Mouse (Mus musculus) gastrocnemius, postnatal 36 days (tissue): ENCODE measurements around the gene Ecm1. TPM values are rescaled to one million over a fixed set of nuclear protein-coding genes. Genes with fewer than 3 reads are reported as not detected.
"Not testable (repeated sequence)": the region's sequence is repeated elsewhere in the genome, so short reads cannot be mapped to it uniquely, and the experiment has no call there.

Experiments used
- DNase-seq, 2 experiments: peaks; one replicate each; pipeline ENCODE4 v3.0.0; 2022
- intact Hi-C: fragments of 180-260 bp; cut with DNase I; formaldehyde crosslinking; loops from one replicate; pipeline ENCODE4 v1.15.1; 2025
- microRNA-seq, 2 experiments: library from miRNA; unstranded; fragments of <30 nt; microRNA quantifications; one replicate each; pipeline ENCODE4 v1.2.0; 2021
- total RNA-seq, 2 experiments: library from RNA; stranded (reverse); gene quantifications; 2 replicates each; pipeline ENCODE4 v1.2.3; 2021

Ecm1 gene
- total RNA-seq, 2 experiments from 2014 or later, result 14.3 to 28.4 TPM

- DNase-seq, result no peak
Observed at GRCm38 (mm10) chr3:95693821-95694807, 45.3 kb downstream of the Ecm1 start.

GRCm38 (mm10) chr3:95692677-95693076 lies 46.7 kb downstream of the Ecm1 start:
- intact Hi-C loops, result no loop called here
- peak in 1 of 2 experiments; percentile 7 for DNase-seq

More at GRCm38 (mm10) chr3:95693821-95694807, 45.3 kb downstream of the Ecm1 start:
- intact Hi-C loops, result no loop called here

- intact Hi-C loops, result not testable (repeated sequence)
Observed at GRCm38 (mm10) chr3:95690552-95690951, 48.8 kb downstream of the Ecm1 start.

GRCm38 (mm10) chr3:95689940-95690339 lies 49.4 kb downstream of the Ecm1 start:
- DNase-seq, result no peak
- intact Hi-C loops, result no loop called here

More at GRCm38 (mm10) chr3:95690552-95690951, 48.8 kb downstream of the Ecm1 start:
- DNase-seq, result not testable (repeated sequence)

- no peak for DNase-seq
Observed at GRCm38 (mm10) chr3:95689171-95689915, 50.0 kb downstream of the Ecm1 start.

GRCm38 (mm10) chr3:95687524-95688421 lies 51.6 kb downstream of the Ecm1 start, which contains the start of gene Adamtsl4:
TSS of gene Adamtsl4 (minus strand) at chr3:95687917.
- intact Hi-C loops, result no loop called here
- DNase-seq, result peak; percentile 76 to 82

More at GRCm38 (mm10) chr3:95689171-95689915, 50.0 kb downstream of the Ecm1 start:
- intact Hi-C loops, result no loop called here

GRCm38 (mm10) chr3:95687168-95687523 lies 52.2 kb downstream of the Ecm1 start:
- no peak for DNase-seq
- intact Hi-C loops, result no loop called here

GRCm38 (mm10) chr3:95686492-95687167 lies 52.7 kb downstream of the Ecm1 start:
- intact Hi-C loops, result no loop called here
- DNase-seq, result no peak

- no peak for DNase-seq
- intact Hi-C loops, result no loop called here
Observed at GRCm38 (mm10) chr3:95685701-95686100, 53.7 kb downstream of the Ecm1 start.

- no peak for DNase-seq
- intact Hi-C loops, result no loop called here
Observed at GRCm38 (mm10) chr3:95685301-95685700, 54.1 kb downstream of the Ecm1 start.

GRCm38 (mm10) chr3:95684846-95685245 lies 54.5 kb downstream of the Ecm1 start:
- no peak for DNase-seq
- intact Hi-C loops, result no loop called here

Small RNA genes within 50 kb of the gene (microRNA-seq; reads per million reads assigned to microRNA genes)
- gene Mir7014, result 0 to 0.36 reads per million in 2 experiments

Other genes starting within 250 kb of the Ecm1 start
- gene Ctsk, start 240.3 kb downstream of the Ecm1 start, total RNA-seq, result 1 to 10 TPM; 8.4 to 9.0 TPM
- gene Ctss, start 212.8 kb downstream of the Ecm1 start, total RNA-seq, result 1 to 10 TPM; 3.0 to 5.9 TPM
- not detected for gene Hormad1, start 179.9 kb downstream of the Ecm1 start, total RNA-seq
- 10 to 100 TPM in 1 of 2 experiments, 1 to 10 TPM in 1; 8.0 to 10.1 TPM for gene Golph3l, start 150.6 kb downstream of the Ecm1 start, total RNA-seq
- 10 to 100 TPM; 85.6 to 96.1 TPM for gene Ensa, start 114.6 kb downstream of the Ecm1 start, total RNA-seq
- gene Mcl1, start 80.8 kb downstream of the Ecm1 start, total RNA-seq, result 100 to 1,000 TPM; 109 to 130 TPM
- 10 to 100 TPM; 25.7 to 41.2 TPM for gene Adamtsl4, start 51.7 kb downstream of the Ecm1 start, total RNA-seq
- gene Tars2, start 20.6 kb upstream of the Ecm1 start, total RNA-seq, result 10 to 100 TPM; 28.0 to 28.7 TPM
- 10 to 100 TPM; 27.8 to 36.1 TPM for gene Rprd2, start 79.3 kb upstream of the Ecm1 start, total RNA-seq
- gene Prpf3, start 116.3 kb upstream of the Ecm1 start, total RNA-seq, result 10 to 100 TPM; 12.5 to 14.5 TPM
- gene Mrps21, start 131.9 kb upstream of the Ecm1 start, total RNA-seq, result 100 to 1,000 TPM; 289 to 304 TPM
- gene Ciart, start 142.7 kb upstream of the Ecm1 start, total RNA-seq, result 1 to 10 TPM; 4.4 to 7.9 TPM
- 1 to 10 TPM; 1.8 to 4.0 TPM for gene BC028528, start 152.4 kb upstream of the Ecm1 start, total RNA-seq
- 10 to 100 TPM; 41.7 to 48.0 TPM for gene Aph1a, start 154.4 kb upstream of the Ecm1 start, total RNA-seq
- 10 to 100 TPM; 71.9 to 92.1 TPM for gene Car14, start 165.1 kb upstream of the Ecm1 start, total RNA-seq
- gene Anp32e, start 189.7 kb upstream of the Ecm1 start, total RNA-seq, result 10 to 100 TPM; 67.1 to 71.1 TPM